Mouse (Mus musculus): ENCODE measurements at regions not wholly inside any gene's neighbourhood (a gene's known extent, or its start where the extent isn't known, plus 50 kb on each side); places are given as distances from the start of the nearest gene placed in this dataset.
"Not testable (repeated sequence)": the region's sequence is repeated elsewhere in the genome, so short reads cannot be mapped to it uniquely, and the experiment has no call there.

DNA sequence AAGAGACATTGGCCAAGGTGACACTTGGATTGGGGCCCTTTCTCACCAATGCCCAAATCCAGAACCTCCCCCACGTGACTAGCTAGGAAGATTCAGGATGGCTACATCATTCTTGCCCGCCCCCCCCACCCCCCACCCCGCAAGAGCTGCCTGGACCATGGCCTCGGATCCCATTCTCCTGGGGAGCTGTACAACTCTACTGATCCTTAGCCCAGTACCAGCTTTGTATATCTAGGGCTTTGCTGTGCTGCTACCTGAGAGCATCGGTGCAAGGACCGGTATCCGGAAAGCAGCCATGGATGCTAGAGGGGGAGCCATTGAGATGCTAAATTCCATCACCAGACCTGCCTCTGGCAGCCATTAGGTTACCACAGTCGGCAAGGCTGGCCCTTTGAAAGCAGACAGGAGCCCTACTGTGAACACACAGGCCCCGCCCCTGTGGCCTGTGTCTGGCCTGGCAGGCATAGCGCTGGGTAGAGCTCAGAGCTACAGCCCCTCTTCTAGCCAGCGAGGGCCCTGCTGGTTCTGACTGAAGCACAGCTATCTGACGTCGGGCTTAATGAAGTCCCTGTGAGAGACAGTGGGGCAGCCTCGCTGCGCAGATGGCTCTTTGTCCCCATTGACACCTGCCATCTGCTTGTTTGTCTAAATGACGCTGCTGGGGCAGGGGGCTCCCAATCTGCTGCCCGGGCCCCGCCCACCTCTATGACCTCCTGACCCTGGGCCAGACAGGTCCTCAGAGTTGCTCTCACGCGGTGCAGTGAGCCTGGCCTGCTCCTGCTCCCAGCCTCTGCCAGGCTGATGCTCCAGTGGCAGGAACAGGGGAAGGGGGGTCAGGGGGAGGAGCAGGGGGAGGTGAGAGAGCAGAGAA, 128.9 kb downstream of the Dll1 start:
- DNase-seq = no peak

DNA sequence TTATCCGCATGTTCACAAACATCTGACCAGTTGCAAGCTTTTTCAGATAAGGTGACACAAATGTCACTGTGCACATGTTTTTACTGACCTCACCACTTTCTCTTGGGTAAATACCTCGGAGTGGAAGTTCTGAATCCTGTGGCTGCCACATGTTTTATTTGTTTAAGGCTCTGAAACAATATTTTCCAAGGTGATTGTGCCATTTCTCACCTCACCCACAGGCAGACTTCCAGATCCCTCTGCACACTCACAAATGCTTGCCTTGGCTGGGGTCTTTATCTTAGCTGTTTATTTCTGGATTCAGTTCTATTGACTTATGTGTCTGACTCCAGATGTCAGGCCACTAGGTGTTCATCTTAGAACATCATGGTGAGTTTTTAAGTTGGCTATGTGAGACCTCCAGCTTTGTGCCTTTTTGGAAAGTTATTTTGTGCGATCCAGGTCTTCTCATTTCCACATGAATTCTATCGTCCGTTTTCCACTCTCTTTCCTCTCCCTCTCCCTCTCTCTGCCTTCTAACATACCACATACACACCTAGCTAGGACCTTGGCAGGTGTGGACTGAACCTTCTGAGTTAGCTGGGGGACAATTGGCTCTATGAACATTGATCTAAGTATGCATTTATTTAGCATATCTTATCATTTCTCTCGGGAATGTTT, 133.6 kb downstream of the Dll1 start:
- no peak for DNase-seq

DNA sequence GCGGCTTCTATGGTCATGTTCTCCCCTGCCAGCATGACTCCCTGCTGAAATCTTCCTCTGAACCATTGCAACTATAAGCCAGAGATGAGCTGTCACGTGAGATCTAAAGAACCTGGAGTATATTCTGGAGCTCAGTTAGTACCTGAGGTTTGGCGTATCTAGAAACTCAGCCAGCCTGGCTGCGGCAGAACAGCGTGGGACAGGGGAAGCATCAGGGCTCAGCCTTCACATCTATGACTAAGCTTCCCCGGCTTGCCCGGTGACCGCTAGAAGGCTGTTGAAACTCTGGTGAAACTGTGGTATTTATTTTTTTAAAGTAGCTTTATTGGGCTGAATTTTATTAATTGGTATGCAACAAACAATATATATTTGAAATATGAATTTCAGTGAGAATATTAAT, 134.3 kb downstream of the Dll1 start:
- no peak for DNase-seq

DNA sequence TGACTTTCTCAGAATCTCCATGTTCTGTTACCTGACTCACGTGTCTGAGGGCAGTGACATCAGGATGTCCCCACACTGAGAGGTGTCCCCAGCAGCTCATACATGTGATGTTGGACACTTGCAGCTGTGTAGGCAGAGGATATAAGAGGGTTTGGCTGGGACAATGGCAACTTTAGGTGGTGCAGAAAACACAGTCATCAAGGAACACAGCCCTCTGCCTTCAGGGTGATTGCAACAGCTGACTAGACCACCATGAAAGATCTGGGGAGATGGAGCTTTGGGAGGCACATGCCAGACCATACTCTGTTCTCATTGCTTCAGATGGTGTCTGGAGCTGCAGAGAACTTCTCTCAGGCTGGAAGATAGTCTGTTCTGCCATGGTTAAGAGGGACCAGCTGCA, 135.2 kb downstream of the Dll1 start:
- no peak for DNase-seq

DNA sequence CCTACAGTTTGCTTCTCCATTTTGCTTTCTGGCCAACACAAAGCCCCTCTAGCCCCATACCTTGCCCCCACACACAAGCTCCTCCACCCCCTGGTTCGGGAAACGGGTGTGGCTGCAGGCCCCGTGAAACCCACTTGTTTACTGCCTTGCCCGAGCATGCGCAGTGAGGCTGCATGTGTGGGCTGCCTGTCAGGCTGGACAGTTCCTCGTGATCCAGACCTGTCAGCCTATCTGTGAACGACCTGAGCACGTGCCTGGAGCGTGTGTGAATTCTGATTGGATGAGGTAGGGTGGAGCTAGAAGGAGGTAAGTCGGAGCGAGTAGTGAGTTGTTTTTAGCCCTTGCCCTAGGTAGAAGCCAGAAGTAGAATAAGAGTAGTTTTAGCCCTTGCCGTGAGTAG, 136.0 kb downstream of the Dll1 start:
- DNase-seq = not testable (repeated sequence)

DNA sequence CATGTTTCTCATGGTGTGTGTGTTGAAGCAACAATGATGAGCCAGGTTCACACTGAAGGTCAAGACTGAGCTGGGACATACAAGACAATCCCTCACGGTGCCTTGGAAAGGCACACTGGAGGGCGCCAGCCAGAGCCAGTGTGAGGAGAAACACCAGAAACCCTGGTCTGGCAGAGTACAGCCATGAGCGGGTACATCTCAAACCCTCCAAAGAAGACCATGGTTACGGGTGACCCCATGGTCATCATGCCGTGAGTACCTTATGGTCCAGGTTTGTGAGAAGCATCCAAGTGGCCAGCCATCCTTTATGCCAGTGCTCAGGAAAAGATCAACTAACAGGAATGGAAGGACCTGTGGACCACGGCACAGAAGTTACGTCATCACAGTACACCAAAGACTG, 136.7 kb downstream of the Dll1 start:
- DNase-seq = no peak

DNA sequence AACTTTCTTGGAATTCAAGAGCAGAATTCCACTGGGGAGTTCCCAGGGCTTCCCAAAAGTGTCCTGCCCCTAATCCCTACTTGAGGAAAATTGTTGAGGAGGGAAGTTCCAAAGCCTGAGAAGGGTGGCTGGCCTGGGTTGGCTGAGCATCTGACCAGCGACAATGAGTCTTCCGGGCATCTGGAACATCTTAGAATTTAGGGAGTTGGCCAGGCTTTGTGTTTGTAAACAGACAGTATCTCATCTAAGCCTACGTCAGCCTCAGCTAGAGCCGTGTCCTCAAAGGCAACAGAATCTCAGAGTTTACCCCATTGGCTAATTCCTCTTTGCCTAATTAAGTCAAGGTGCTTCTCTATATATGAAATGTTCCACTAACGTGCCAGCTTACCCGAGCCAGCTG, 141.6 kb downstream of the Dll1 start:
- no peak for DNase-seq

DNA sequence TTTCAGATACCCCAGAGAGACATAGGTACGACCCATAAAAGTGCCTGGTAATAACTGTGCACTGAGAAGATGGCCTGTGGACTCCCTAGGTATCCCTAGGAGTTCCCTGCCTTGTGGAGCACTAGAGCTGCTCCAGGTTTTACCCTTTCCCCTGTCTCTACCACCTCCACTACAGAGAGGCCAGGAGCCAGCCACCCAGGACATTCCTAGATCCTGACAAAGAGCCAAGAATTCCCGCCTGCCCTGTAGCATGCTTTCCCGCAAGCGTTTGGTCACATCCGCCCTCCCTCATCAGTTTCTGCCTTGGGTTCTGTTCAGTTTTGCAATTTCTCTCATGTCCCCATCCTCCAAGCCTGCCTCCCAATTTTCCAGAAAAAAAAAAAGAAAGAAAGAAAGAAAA, 145.5 kb downstream of the Dll1 start:
- DNase-seq = peak; percentile 37

DNA sequence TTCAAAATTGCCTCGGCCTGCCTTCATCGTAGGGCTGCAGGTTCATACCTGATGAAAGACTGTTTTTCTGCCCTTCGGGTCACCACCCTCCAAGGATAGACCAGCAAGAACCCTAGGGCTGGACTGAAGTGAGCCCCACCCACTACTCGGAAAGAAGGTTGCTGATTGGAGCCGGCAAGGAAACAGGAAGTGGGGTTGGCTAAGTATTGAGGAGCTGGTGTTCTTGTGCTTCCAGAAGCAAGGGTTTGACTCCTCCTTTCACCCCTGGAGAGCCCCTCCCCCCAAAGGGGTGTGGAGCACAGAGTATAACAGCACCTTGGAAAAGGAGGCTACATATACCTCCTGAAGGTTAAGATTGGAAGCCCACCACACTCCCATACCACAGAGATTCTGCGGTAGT, 147.5 kb downstream of the Dll1 start:
- DNase-seq = no peak

DNA sequence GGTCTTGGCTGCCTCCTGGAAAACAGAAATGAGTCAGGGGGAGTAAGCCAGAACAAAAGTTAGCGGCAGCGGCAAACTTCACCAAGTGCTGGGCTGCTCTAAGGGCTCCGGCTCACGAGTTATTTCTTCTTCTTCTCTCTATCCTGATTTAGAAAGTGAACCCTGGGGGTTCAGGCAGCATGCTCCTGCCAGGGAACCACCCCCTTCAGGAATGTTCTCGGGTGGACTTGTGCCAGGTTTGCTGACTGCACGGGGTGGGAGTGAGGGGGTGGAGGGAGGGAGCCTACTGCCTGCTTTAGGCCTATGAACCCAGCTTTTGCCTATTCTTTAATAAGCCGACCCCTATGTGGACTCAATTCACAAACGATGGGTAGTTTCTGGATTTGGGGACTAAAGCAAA, 148.6 kb downstream of the Dll1 start:
- peak; percentile 44 for DNase-seq

DNA sequence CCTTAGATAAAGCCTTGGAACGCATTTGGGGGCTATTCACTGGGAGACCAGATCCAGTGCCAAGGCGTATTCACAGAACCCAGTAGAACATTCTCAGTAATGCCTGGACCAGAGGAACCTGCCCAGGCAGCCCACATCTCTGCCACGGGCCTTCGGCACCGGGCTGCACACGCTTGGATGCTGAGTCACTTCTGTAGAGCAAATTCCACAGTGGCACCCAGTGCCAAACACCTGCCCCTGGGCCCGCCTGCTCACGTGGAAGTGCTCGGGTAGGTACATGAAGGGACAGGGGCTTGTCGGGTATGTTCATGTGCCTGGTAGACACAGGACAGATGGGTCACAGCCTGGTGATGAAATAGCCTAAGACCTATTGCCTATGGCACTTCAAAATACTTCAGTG, 152.8 kb downstream of the Dll1 start:
- no peak for DNase-seq

DNA sequence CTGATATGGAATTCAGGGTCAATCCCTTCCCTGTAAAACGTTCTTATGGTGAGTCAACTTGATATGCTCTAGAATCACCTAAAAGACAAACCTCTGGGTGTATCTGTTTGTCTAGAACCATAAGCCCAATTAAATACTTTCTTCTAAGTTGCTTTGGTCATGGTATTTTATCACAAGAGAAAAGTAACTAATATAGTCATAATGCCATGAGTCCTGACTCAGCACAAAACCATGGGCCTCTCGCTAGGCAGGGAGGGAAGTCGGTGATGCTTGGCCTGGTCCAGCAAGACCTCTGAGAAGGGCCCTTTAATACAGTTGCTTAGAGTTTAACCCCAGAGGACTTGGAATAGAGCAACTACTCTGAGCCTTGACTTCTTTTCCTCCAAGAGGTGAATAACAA, 153.7 kb downstream of the Dll1 start:
- DNase-seq = no peak

DNA sequence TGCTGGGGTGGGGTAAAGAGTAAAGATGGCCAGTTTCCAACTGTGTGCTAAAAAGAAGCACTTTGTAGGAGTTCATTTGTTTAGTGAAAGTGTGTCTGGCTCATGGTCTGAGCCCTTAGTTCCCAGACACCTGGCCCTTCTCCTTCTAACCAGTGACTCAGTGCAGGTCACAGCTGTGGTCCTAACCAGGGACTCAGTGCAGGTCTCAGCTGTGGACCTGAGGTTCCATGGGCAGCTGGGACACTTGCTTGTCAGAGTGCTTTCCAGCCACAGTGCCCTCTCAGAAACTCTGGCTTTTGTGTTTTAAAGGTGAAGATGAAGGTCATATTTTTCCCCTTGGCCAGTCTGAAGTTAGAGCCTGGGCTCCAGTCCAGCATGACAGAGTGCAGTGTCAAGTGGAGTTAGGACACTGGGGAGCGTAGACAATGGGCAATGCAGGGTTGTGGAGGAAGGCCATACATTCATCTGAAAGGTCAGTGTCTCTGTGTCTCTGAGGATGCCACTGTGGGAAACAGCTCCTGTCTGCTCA, 162.5 kb downstream of the Dll1 start:
- no peak for DNase-seq

DNA sequence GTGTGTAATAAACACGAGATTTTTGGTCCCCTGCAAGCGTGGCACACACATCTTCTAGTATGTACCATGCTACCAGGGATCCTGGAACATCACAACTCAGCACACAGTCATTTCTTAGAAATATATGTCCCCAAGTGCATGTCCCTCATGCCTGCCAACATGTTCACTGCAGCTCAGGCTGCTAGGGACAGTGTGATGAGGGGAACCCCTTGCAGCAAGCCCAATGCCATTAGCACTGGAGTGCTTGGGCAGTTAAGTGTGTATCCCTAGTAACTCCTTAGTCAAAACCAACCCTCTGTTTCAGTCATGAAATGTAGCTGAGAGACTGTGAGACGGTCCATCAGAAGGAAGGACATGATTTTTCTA, 167.5 kb upstream of the Gm3448 start:
- DNase-seq = no peak

DNA sequence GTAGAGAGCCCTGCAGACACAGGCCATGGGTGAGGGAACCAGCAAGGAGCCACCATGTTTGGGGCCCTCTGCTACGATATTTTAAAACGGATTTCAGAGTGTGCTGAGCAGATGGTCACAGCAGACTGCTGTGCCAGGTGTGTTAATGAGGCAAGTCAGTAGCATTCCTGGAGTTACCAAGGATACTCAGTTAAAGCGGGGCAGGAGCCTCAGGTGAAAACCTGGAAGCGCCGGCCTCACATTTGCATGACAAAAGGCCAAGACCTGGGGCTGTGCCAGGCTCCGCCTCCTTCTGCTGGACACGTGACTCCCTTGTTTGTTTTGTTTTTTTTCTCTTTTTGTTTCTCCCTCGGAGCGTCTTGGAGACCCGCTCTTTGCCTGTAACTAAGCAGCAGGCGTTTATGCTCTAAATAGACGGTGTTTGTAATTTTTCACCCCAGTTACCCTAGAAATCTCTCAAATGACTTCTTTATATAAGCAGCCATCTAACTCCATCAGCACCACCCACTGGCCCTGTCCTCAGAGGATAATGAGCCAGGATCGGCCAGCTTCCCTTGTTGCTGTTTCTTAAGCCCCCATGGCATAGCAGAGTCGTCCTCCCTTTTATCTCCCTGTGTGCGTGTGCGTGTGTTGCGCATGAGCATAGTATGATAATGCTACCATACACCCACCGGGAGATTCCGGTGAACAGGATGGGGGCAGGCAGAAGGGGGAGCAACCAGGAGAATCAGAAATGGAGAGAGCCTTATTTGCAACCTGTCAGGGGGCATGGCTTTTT, 166.9 kb upstream of the Gm3448 start:
- DNase-seq = peak; percentile 54

DNA sequence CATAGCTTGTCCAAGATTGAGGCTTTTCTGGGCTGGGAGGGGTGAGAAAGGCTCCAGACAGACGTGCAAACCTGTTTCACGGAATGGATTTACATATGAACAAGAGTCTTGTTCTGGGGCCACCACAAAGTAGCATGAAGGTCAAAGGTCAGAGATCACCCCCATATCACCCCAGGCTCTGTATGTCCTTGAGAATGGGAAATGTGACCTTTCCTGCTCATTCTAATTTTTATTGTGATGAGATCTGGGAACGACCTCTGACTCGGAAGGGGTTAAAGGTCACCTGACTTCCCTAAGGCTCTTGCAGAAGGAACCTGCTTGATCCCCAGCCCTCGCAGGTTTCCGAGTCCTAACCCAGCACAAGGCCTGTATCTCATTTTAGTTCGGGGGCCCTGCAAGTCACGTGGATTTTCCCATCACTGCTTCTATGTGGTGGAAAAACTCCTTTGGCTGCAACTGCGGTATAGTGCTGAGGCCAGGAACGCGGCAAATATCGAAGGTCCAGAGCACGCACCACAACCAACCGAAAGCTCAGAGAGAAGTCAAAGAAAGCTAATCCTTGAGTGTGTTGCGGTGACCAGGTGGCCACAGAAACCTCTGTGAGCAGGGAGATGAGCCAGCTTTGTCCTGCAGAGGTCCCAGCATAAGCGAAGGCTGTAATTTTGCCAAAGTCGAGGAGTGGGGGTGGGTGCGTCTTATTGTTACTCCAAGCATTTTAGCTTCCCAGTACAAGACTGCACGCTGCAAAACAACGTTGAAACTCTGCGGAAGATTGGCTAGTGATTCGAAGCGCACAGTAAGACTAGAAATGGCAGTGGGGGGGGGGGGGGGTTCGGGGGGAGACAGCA, 166.1 kb upstream of the Gm3448 start:
- no peak for DNase-seq

DNA sequence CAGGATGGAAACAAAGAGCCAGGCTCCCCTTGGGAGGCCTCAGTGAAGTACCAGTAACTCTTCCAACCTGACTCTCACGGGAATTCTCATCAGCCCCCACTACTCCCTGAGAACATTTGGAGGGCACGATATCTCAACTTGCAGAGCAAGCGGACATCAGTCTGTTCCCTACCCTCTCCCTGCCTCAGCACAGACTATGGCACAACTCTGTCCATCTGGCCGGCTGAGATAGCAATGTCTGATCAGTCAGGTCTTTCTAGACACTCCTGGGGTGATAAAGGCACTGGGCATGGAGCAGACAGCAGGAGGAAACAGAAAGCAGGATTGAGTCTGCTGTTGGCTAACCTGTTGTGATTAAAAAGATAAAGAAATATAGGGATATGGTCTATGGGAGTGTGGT, 164.5 kb upstream of the Gm3448 start:
- no peak for DNase-seq

DNA sequence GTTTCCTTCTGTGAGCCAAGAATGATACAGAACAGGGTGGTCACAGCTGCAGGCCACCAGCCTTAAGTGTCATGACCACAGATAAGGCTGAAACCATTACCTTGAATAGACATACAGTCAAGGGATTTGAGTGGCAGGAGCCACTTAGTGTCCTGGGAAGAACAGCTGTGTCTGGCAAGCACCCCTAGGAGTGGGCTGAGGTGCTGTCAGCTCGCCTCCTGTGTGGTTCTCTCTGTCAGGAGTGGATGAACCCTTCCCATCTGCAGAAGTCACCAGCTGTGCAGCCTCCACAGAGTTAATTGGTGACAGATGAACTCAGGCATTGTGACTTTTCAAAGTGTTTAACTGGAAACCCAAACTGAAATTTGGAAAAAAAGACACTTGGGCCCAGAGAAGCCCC, 163.2 kb upstream of the Gm3448 start:
- DNase-seq = no peak

DNA sequence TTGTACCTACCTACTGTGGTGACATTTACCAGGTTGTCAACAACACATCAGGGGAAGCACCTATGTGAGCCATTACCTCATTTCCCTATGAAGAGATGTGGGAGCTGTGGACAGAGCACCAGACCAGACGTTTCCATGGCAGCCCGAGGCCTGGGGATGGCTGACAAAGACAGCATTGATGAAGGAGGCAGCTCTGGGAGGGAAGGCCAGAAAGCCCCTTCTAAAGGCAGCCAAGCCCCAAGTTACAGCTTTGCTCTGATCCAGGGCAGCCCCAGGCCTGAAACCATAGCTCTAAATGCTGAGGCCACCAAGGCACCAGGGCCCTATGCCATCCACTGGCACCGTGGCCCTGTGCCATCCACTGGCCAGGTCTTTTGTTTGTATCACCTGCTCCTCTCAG, 157.9 kb upstream of the Gm3448 start:
- DNase-seq = no peak

DNA sequence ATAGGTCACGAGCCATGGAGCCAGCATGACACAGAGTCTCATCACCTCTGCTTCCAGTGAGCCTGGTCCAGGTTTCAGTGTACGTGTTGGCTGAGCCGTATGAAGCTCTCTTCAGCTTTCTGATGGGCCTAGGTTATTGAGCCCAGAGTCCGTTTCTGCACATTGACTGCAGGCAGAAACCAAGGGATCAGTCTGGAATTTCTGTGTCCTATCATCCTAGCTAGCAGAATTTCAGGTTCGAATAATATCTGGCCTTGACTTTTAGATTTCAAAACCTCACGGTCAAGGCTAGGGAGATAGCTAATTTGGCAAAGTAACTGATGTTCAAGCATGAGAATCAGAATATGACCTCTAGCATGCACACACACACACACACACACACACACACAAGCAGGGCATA, 156.0 kb upstream of the Gm3448 start:
- no peak for DNase-seq

DNA sequence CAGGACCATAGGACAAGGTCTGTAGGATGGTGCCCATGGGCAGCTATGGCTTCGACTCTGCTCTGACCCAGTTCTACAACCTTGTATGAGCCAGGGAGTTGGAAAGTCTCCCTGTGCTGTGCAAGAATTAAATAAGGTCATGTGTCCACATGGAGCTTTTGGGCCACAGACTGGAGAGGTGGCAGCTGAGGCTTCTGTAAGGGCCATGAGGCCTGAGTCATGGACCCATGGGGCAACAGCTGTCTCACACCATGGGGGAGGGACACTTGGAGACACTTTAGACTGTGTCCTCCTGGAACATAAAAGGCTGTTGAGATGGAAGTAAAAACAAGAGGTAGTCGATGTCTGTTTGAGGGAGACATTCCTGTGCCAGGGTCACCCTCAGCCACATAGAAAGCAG, 154.5 kb upstream of the Gm3448 start:
- no peak for DNase-seq

DNA sequence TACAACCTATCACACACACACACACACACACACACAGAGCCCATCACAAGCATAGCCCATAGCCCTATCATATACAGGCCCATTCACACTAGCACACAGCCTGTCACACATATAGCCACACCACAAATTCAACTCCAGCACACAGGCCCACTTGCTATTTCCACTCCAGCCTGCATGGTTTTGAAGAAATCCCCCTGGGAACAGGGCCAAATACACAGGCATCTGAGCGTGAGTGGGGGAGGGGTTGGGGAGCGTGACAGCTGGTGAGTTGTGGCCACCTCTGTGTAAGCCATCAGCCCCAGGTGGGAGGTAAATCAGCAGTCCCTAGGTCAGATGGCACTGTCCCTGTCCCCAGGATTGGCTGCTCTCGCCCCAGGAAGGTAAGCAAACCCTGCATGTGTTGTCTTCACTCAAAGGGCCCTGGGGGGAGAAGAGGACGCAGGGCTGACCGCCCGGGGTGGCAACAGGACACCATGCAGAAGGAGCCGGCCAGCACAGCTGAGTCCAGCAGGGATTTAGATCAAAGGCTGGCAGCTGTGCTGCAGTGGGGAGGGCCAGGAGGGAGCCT, 153.6 kb upstream of the Gm3448 start:
- DNase-seq = peak; percentile 36

Data from kidney, postnatal 14 days (tissue).